Mouse (Mus musculus): Measurements from ENCODE around the gene Dab1. TPM values are rescaled to one million over a fixed set of nuclear protein-coding genes. Genes with fewer than 3 reads are reported as not detected.

Dab1 gene
- polyA plus RNA-seq, 1 experiment from 2014 or later = 3.0 TPM

- no peak overlapping the region for H3K9ac ChIP-seq (ENCODE audit: low read length)
- 71% methylated on average over 5 of the region's 5 CpGs for WGBS
Measured at GRCm38 (mm10) chr4:104563512-104563911, 944.4 kb downstream of the Dab1 start.

GRCm38 (mm10) chr4:104570523-104570922, 951.4 kb downstream of the Dab1 start:
- no peak overlapping the region for H3K27ac ChIP-seq (ENCODE audit: low read length)
- no peaks in the 10 kb centered on the region for H3K4me1 ChIP-seq (replicated peaks; ENCODE audit: control insufficient read depth, insufficient read depth, low read length)
- H3K4me2 ChIP-seq (ENCODE audit: low read depth, low read length) = no peak overlapping the region
- no peak overlapping the region for H3K9ac ChIP-seq (ENCODE audit: low read length)
- ATAC-seq (ENCODE audit: low read depth) = no peak
- H3K27me3 ChIP-seq (ENCODE audit: control insufficient read depth, insufficient read depth, low read depth, low read length) = no peaks in the 10 kb centered on the region; the same call in 1 of the 2 replicates
- no peaks in the 10 kb centered on the region for H3K9me3 ChIP-seq (ENCODE audit: control insufficient read depth, low read length)
- 59% methylated on average over 4 of the region's 4 CpGs for WGBS
- no peak overlapping the region for H3K4me3 ChIP-seq (ENCODE audit: low read length)
- H3K36me3 ChIP-seq (ENCODE audit: control insufficient read depth, insufficient read depth, low read length) = no peaks in the 10 kb centered on the region

More at GRCm38 (mm10) chr4:104563512-104563911, 944.4 kb downstream of the Dab1 start:
- no peak overlapping the region for H3K27ac ChIP-seq (ENCODE audit: low read length)
- ATAC-seq (ENCODE audit: low read depth) = no peak
- no peak overlapping the region for H3K4me2 ChIP-seq (ENCODE audit: low read depth, low read length)
- H3K4me1 ChIP-seq (replicated peaks; ENCODE audit: control insufficient read depth, insufficient read depth, low read length) = no peaks in the 10 kb centered on the region
- no peaks in the 10 kb centered on the region for H3K36me3 ChIP-seq (ENCODE audit: control insufficient read depth, insufficient read depth, low read length)
- no peaks in the 10 kb centered on the region for H3K9me3 ChIP-seq (ENCODE audit: control insufficient read depth, low read length)
- no peak overlapping the region for H3K4me3 ChIP-seq (ENCODE audit: low read length)
- no peaks in the 10 kb centered on the region for H3K27me3 ChIP-seq (ENCODE audit: control insufficient read depth, insufficient read depth, low read depth, low read length)

GRCm38 (mm10) chr4:104572440-104572839, 953.3 kb downstream of the Dab1 start:
- 65% methylated on average over 8 of the region's 8 CpGs for WGBS

GRCm38 (mm10) chr4:104573419-104573818, 954.3 kb downstream of the Dab1 start:
- Histone ChIP-seq H3K9me3 (ENCODE audit: control insufficient read depth, low read length) (no peaks in the 10 kb centered on the region), H3K4me3 (ENCODE audit: low read length) (no peak overlapping the region), H3K9ac (ENCODE audit: low read length) (no peak overlapping the region), H3K4me2 (ENCODE audit: low read depth, low read length) (no peak overlapping the region), H3K4me1 (replicated peaks; ENCODE audit: control insufficient read depth, insufficient read depth, low read length) (no peaks in the 10 kb centered on the region), H3K27me3 (ENCODE audit: control insufficient read depth, insufficient read depth, low read depth, low read length) (no peaks in the 10 kb centered on the region; the same call in 1 of the 2 replicates), H3K36me3 (ENCODE audit: control insufficient read depth, insufficient read depth, low read length) (no peaks in the 10 kb centered on the region), H3K27ac (ENCODE audit: low read length) (no peak overlapping the region)
- 75% methylated on average over 7 of the region's 7 CpGs for WGBS
- no peak for ATAC-seq (ENCODE audit: low read depth)

More at GRCm38 (mm10) chr4:104572440-104572839, 953.3 kb downstream of the Dab1 start:
- H3K27me3 ChIP-seq (ENCODE audit: control insufficient read depth, insufficient read depth, low read depth, low read length) = no peaks in the 10 kb centered on the region; the same call in 1 of the 2 replicates
- H3K4me1 ChIP-seq (replicated peaks; ENCODE audit: control insufficient read depth, insufficient read depth, low read length) = no peaks in the 10 kb centered on the region
- no peaks in the 10 kb centered on the region for H3K9me3 ChIP-seq (ENCODE audit: control insufficient read depth, low read length)
- H3K36me3 ChIP-seq (ENCODE audit: control insufficient read depth, insufficient read depth, low read length) = no peaks in the 10 kb centered on the region
- H3K9ac ChIP-seq (ENCODE audit: low read length) = no peak overlapping the region
- no peak for ATAC-seq (ENCODE audit: low read depth)
- H3K4me3 ChIP-seq (ENCODE audit: low read length) = no peak overlapping the region
- H3K27ac ChIP-seq (ENCODE audit: low read length) = no peak overlapping the region
- no peak overlapping the region for H3K4me2 ChIP-seq (ENCODE audit: low read depth, low read length)

GRCm38 (mm10) chr4:104578370-104578769, 959.2 kb downstream of the Dab1 start:
- 13% methylated on average over 3 of the region's 3 CpGs for WGBS
- Histone ChIP-seq H3K9me3 (ENCODE audit: control insufficient read depth, low read length) (no peaks in the 10 kb centered on the region), H3K4me2 (ENCODE audit: low read depth, low read length) (no peak overlapping the region), H3K9ac (ENCODE audit: low read length) (no peak overlapping the region), H3K27ac (ENCODE audit: low read length) (no peak overlapping the region), H3K4me1 (replicated peaks; ENCODE audit: control insufficient read depth, insufficient read depth, low read length) (no peaks in the 10 kb centered on the region), H3K27me3 (ENCODE audit: control insufficient read depth, insufficient read depth, low read depth, low read length) (no peaks in the 10 kb centered on the region), H3K4me3 (ENCODE audit: low read length) (no peak overlapping the region), H3K36me3 (ENCODE audit: control insufficient read depth, insufficient read depth, low read length) (no peaks in the 10 kb centered on the region)
- ATAC-seq (ENCODE audit: low read depth) = 0 out of 2 replicates have a peak, but pooled peaks have one; percentile 34

GRCm38 (mm10) chr4:104579946-104580544, 960.9 kb downstream of the Dab1 start:
- WGBS = 72% methylated on average over 5 of the region's 5 CpGs

GRCm38 (mm10) chr4:104582726-104583125, 963.6 kb downstream of the Dab1 start:
- WGBS = 47% methylated on average over 5 of the region's 5 CpGs
- H3K9ac ChIP-seq (ENCODE audit: low read length) = no peak overlapping the region

More at GRCm38 (mm10) chr4:104579946-104580544, 960.9 kb downstream of the Dab1 start:
- Histone ChIP-seq H3K9me3 (ENCODE audit: control insufficient read depth, low read length) (no peaks in the 10 kb centered on the region), H3K36me3 (ENCODE audit: control insufficient read depth, insufficient read depth, low read length) (no peaks in the 10 kb centered on the region), H3K27ac (ENCODE audit: low read length) (no peak overlapping the region), H3K4me2 (ENCODE audit: low read depth, low read length) (no peak overlapping the region), H3K4me3 (ENCODE audit: low read length) (no peak overlapping the region), H3K27me3 (ENCODE audit: control insufficient read depth, insufficient read depth, low read depth, low read length) (no peaks in the 10 kb centered on the region), H3K9ac (ENCODE audit: low read length) (no peak overlapping the region), H3K4me1 (replicated peaks; ENCODE audit: control insufficient read depth, insufficient read depth, low read length) (no peaks in the 10 kb centered on the region)
- ATAC-seq (ENCODE audit: low read depth) = no peak

GRCm38 (mm10) chr4:104587826-104588225, 968.7 kb downstream of the Dab1 start:
- no peaks in the 10 kb centered on the region for H3K9me3 ChIP-seq (ENCODE audit: control insufficient read depth, low read length)
- ATAC-seq (ENCODE audit: low read depth) = no peak
- no peak overlapping the region for H3K4me2 ChIP-seq (ENCODE audit: low read depth, low read length)
- no peak overlapping the region for H3K4me3 ChIP-seq (ENCODE audit: low read length)
- 42% methylated on average over 2 of the region's 2 CpGs for WGBS
- H3K9ac ChIP-seq (ENCODE audit: low read length) = no peak overlapping the region
- 0 out of 2 replicates have a peak, but pooled peaks cover 3% of the 10 kb centered on the region for H3K4me1 ChIP-seq (replicated peaks; ENCODE audit: control insufficient read depth, insufficient read depth, low read length)
- no peaks in the 10 kb centered on the region for H3K36me3 ChIP-seq (ENCODE audit: control insufficient read depth, insufficient read depth, low read length)
- H3K27me3 ChIP-seq (ENCODE audit: control insufficient read depth, insufficient read depth, low read depth, low read length) = no peaks in the 10 kb centered on the region
- no peak overlapping the region for H3K27ac ChIP-seq (ENCODE audit: low read length)

More at GRCm38 (mm10) chr4:104582726-104583125, 963.6 kb downstream of the Dab1 start:
- Histone ChIP-seq H3K4me2 (ENCODE audit: low read depth, low read length) (no peak overlapping the region), H3K4me3 (ENCODE audit: low read length) (no peak overlapping the region), H3K4me1 (replicated peaks; ENCODE audit: control insufficient read depth, insufficient read depth, low read length) (no peaks in the 10 kb centered on the region), H3K27ac (ENCODE audit: low read length) (no peak overlapping the region), H3K27me3 (ENCODE audit: control insufficient read depth, insufficient read depth, low read depth, low read length) (no peaks in the 10 kb centered on the region), H3K9me3 (ENCODE audit: control insufficient read depth, low read length) (no peaks in the 10 kb centered on the region), H3K36me3 (ENCODE audit: control insufficient read depth, insufficient read depth, low read length) (no peaks in the 10 kb centered on the region)
- no peak for ATAC-seq (ENCODE audit: low read depth)

- Histone ChIP-seq H3K4me3 (ENCODE audit: low read length) (no peak overlapping the region), H3K27ac (ENCODE audit: low read length) (peak overlapping the region; percentile 23), H3K27me3 (ENCODE audit: control insufficient read depth, insufficient read depth, low read depth, low read length) (no peaks in the 10 kb centered on the region), H3K9ac (ENCODE audit: low read length) (no peak overlapping the region), H3K9me3 (ENCODE audit: control insufficient read depth, low read length) (no peaks in the 10 kb centered on the region), H3K36me3 (ENCODE audit: control insufficient read depth, insufficient read depth, low read length) (no peaks in the 10 kb centered on the region), H3K4me2 (ENCODE audit: low read depth, low read length) (no peak overlapping the region), H3K4me1 (replicated peaks; ENCODE audit: control insufficient read depth, insufficient read depth, low read length) (peaks cover 2% of the 10 kb centered on the region; the same call in 1 of the 2 replicates)
- WGBS = 89% methylated on average over 7 of the region's 7 CpGs
- no peak for ATAC-seq (ENCODE audit: low read depth)
Measured at GRCm38 (mm10) chr4:104596936-104597335, 977.8 kb downstream of the Dab1 start.
